Mouse (Mus musculus): ENCODE results near the gene 1110032A03Rik. TPM values are rescaled to one million over a fixed set of nuclear protein-coding genes. Genes with fewer than 3 reads are reported as not detected.

1110032A03Rik gene
- total and polyA plus RNA-seq, 3 experiments: 7.1 to 12.8 TPM; not detected in 1

- Histone ChIP-seq H3K4me1 (ENCODE audit: control insufficient read depth in 1 of 2, insufficient read depth in 2 of 2, low read length in 2 of 2) (0 out of 4 replicates have a peak, but pooled peaks cover 0 to 2% of the 10 kb centered on the region in 2 experiments), H3K4me3 (ENCODE audit: control insufficient read depth in 1 of 2, insufficient read depth in 1 of 2, low read depth in 2 of 2, low read length in 2 of 2) (no peak overlapping the region), H3K27ac (ENCODE audit: control insufficient read depth, low read depth, low read length) (no peak overlapping the region), H3K9ac (ENCODE audit: control insufficient read depth, low read depth, low read length, poor library complexity, severe bottlenecking) (no peak overlapping the region), H3K36me3 (ENCODE audit: control insufficient read depth in 1 of 2, insufficient read depth in 2 of 2, low read length in 2 of 2) (no peaks in the 10 kb centered on the region), H3K9me3 (replicated peaks; ENCODE audit: insufficient read depth, low read length) (no peaks in the 10 kb centered on the region), H3K27me3 (ENCODE audit: control insufficient read depth in 1 of 2, insufficient read depth in 2 of 2, low read length in 2 of 2) (peaks cover 0 to 7% of the 10 kb centered on the region in 2 experiments; a peak in 3 of 4 replicates), H3K79me2 (ENCODE audit: control insufficient read depth, insufficient read depth, low read length, poor library complexity) (no peaks in the 10 kb centered on the region)
- TF ChIP-seq JUND (IDR thresholded peaks at IDR 0.05; ENCODE audit: low read depth, low read length) (no peak), CTCF (IDR thresholded peaks at IDR 0.05 in 2 of 3, conservative IDR thresholded peaks at IDR 0.05 in 1 of 3; ENCODE audit: control insufficient read depth in 1 of 3, insufficient read depth in 1 of 3, low read depth in 2 of 3, low read length in 3 of 3, poor library complexity in 1 of 3, severe bottlenecking in 1 of 3) (no peak), CHD2 (IDR thresholded peaks at IDR 0.05; ENCODE audit: low read length) (no peak), USF1 (IDR thresholded peaks at IDR 0.05; ENCODE audit: low read depth, low read length) (no peak), NELFE (IDR thresholded peaks at IDR 0.05; ENCODE audit: low read depth, low read length) (no peak)
- DNase-seq (ENCODE audit: low read depth, low spot score): no peak
Measured at GRCm38 (mm10) chr9:50725921-50726590, 49.3 kb downstream of the 1110032A03Rik start.

GRCm38 (mm10) chr9:50724661-50725330, 50.5 kb downstream of the 1110032A03Rik start:
- no peak overlapping the region for H3K27ac ChIP-seq (ENCODE audit: control insufficient read depth, low read depth, low read length)
- 0 out of 4 replicates have a peak, but pooled peaks cover 0 to 2% of the 10 kb centered on the region in 2 experiments for H3K4me1 ChIP-seq (ENCODE audit: control insufficient read depth in 1 of 2, insufficient read depth in 2 of 2, low read length in 2 of 2)
- peaks cover 3 to 9% of the 10 kb centered on the region in 2 experiments for H3K27me3 ChIP-seq (ENCODE audit: control insufficient read depth in 1 of 2, insufficient read depth in 2 of 2, low read length in 2 of 2)
- DNase-seq (ENCODE audit: low read depth, low spot score): no peak
- H3K4me3 ChIP-seq (ENCODE audit: control insufficient read depth in 1 of 2, insufficient read depth in 1 of 2, low read depth in 2 of 2, low read length in 2 of 2): no peak overlapping the region
- H3K79me2 ChIP-seq (ENCODE audit: control insufficient read depth, insufficient read depth, low read length, poor library complexity): no peaks in the 10 kb centered on the region
- H3K9me3 ChIP-seq (replicated peaks; ENCODE audit: insufficient read depth, low read length): no peaks in the 10 kb centered on the region
- no peak overlapping the region for H3K9ac ChIP-seq (ENCODE audit: control insufficient read depth, low read depth, low read length, poor library complexity, severe bottlenecking)
- no peaks in the 10 kb centered on the region for H3K36me3 ChIP-seq (ENCODE audit: control insufficient read depth in 1 of 2, insufficient read depth in 2 of 2, low read length in 2 of 2)
- TF ChIP-seq MXI1 (IDR thresholded peaks at IDR 0.05; ENCODE audit: low read depth, low read length) (no peak), MAX (IDR thresholded peaks at IDR 0.05; ENCODE audit: low read length) (no peak), MYB (IDR thresholded peaks at IDR 0.05; ENCODE audit: low read depth, low read length) (no peak), ELF1 (IDR thresholded peaks at IDR 0.05; ENCODE audit: low read depth, low read length) (no peak), EP300 (IDR thresholded peaks at IDR 0.05; ENCODE audit: low read depth in 1 of 2, low read length in 2 of 2) (no peak), CTCF (IDR thresholded peaks at IDR 0.05 in 2 of 3, conservative IDR thresholded peaks at IDR 0.05 in 1 of 3; ENCODE audit: control insufficient read depth in 1 of 3, insufficient read depth in 1 of 3, low read depth in 2 of 3, low read length in 3 of 3, poor library complexity in 1 of 3, severe bottlenecking in 1 of 3) (no peak), SIN3A (IDR thresholded peaks at IDR 0.05; ENCODE audit: low read length) (no peak), ZMIZ1 (IDR thresholded peaks at IDR 0.05; ENCODE audit: low read depth, low read length) (no peak), USF2 (IDR thresholded peaks at IDR 0.05; ENCODE audit: borderline replicate concordance in 1 of 2, insufficient read depth in 1 of 2, low read depth in 1 of 2, low read length in 2 of 2) (no peak), ZC3H11A (IDR thresholded peaks at IDR 0.05; ENCODE audit: low read depth, low read length) (no peak), POLR2AphosphoS5 (IDR thresholded peaks at IDR 0.05; ENCODE audit: borderline replicate concordance, low read depth, low read length) (no peak), TAL1 (IDR thresholded peaks at IDR 0.05; ENCODE audit: low read length) (no peak), JUND (IDR thresholded peaks at IDR 0.05; ENCODE audit: low read depth, low read length) (no peak), SMC3 (IDR thresholded peaks at IDR 0.05; ENCODE audit: low read depth, low read length) (no peak), GABPA (IDR thresholded peaks at IDR 0.05; ENCODE audit: low read depth, low read length) (no peak), ETS1 (IDR thresholded peaks at IDR 0.05; ENCODE audit: low read depth, low read length) (no peak), ZNF384 (IDR thresholded peaks at IDR 0.05; ENCODE audit: low read depth, low read length) (no peak), E2F4 (IDR thresholded peaks at IDR 0.05; ENCODE audit: borderline replicate concordance, low read depth, low read length) (no peak)
